Mouse (Mus musculus) testis, postnatal 14 days (tissue): ENCODE results near the gene Rpl26.
"Not testable (repeated sequence)": the region's sequence is repeated elsewhere in the genome, so short reads cannot be mapped to it uniquely, and the experiment has no call there.

Experiments used
- DNase-seq: peaks from one replicate; pipeline ENCODE4 v3.0.0; 2021; ENCODE audit warnings: low spot score

Rpl26 gene

GRCm38 (mm10) chr11:68923191-68923590 lies 21.8 kb downstream of the Rpl26 start:
- no peak for DNase-seq

GRCm38 (mm10) chr11:68924749-68925148 lies 23.4 kb downstream of the Rpl26 start:
- DNase-seq = no peak

GRCm38 (mm10) chr11:68926981-68927380 lies 25.6 kb downstream of the Rpl26 start, which contains the start of gene Odf4:
Gene Odf4 (minus strand): TSS chr11:68927081.
- no peak for DNase-seq

GRCm38 (mm10) chr11:68929947-68930346 lies 28.6 kb downstream of the Rpl26 start:
- DNase-seq = no peak

- no peak for DNase-seq
These were observed 32.6 kb downstream of the Rpl26 start for GRCm38 (mm10) chr11:68933885-68934507.

- not testable (repeated sequence) for DNase-seq
These were observed 35.6 kb downstream of the Rpl26 start for GRCm38 (mm10) chr11:68936951-68937350.

- DNase-seq = peak; percentile 86
These were observed 38.3 kb downstream of the Rpl26 start for GRCm38 (mm10) chr11:68939451-68940304.

GRCm38 (mm10) chr11:68940516-68940915 lies 39.1 kb downstream of the Rpl26 start:
- DNase-seq = no peak

GRCm38 (mm10) chr11:68942731-68943130 lies 41.3 kb downstream of the Rpl26 start:
- no peak for DNase-seq

GRCm38 (mm10) chr11:68945245-68945644 lies 43.9 kb downstream of the Rpl26 start:
- DNase-seq = no peak

GRCm38 (mm10) chr11:68946001-68946400 lies 44.6 kb downstream of the Rpl26 start:
- no peak for DNase-seq

GRCm38 (mm10) chr11:68946806-68947440 lies 45.5 kb downstream of the Rpl26 start:
- no peak for DNase-seq

- no peak for DNase-seq
These were observed 46.2 kb downstream of the Rpl26 start for GRCm38 (mm10) chr11:68947542-68947993.

GRCm38 (mm10) chr11:68953903-68954302 lies 52.5 kb downstream of the Rpl26 start:
- no peak for DNase-seq

- DNase-seq = no peak
These were observed 53.0 kb downstream of the Rpl26 start for GRCm38 (mm10) chr11:68954408-68954807.

GRCm38 (mm10) chr11:68955473-68955872 lies 54.1 kb downstream of the Rpl26 start:
- no peak for DNase-seq

- no peak for DNase-seq
These were observed 54.7 kb downstream of the Rpl26 start for GRCm38 (mm10) chr11:68956107-68956506.
